Mouse (Mus musculus): ENCODE results near the gene Tbc1d9. TPM values are rescaled to one million over a fixed set of nuclear protein-coding genes. Genes with fewer than 3 reads are reported as not detected.

Gene Tbc1d9
- 0.85 and 1.1 TPM in 2 replicates for polyA plus RNA-seq (2014; fragmentation: Nextera tagmentation; extraction: Ambion mirVana)

DNA sequence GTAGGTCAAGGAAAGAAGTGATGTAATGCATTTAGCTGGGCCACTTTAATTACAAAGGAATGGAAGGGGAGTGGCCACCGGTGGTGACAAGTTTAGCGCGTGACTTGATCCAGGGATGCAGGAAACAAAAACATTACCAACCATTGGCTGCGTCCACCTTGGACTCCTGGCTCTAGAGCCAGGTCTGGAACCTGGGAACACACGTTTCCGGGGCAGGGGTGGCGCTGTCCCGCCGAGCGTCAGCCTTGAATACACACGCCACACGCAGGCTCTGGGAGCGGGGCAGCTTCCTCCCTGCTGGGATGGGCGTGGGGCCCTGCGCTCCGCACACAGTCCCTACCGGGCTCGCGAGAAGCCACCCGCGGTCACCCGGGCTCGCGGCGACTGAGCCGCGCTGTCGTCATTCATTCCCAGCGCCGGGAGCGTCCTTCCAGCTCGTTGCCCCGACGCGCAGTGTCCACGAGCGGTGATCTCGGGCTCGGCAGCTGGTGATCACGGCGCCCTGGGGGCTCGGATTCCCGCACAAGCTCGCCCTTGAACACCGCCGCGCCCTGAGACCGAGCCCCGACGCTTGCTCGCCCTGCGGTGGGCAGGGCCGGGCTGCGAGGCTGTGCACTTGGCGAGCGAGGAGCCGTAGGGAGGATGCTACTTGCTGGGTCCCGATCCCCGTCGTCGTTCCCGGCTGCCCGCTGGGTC is at the start of gene Tbc1d9:
Gene Tbc1d9, plus strand, starts transcription at position 118 of the 696 bp plus-strand sequence.
- H3K27ac ChIP-seq (replicated peaks in 1 of 2; ENCODE audit: control insufficient read depth in 1 of 2, insufficient read depth in 1 of 2, low read depth in 2 of 2, low read length in 2 of 2), result peak within 1 kb of the TSS; percentile 10 to 62; a peak in 3 of 4 replicates
- H3K9ac ChIP-seq (ENCODE audit: low read length), result peak within 1 kb of the TSS; percentile 85
- ATAC-seq (ENCODE audit: insufficient number of reproducible peaks, insufficient read depth, low FRiP score, low read depth), result peak; percentile 86
- no peaks in the 10 kb centered on the region for H3K36me3 ChIP-seq (ENCODE audit: control insufficient read depth, insufficient read depth, low read length)
- peak within 1 kb of the TSS; percentile 98 for H3K4me2 ChIP-seq (ENCODE audit: low read length)
- under 1% methylated on average over 60 of the region's 63 CpGs for WGBS
- peaks cover 27% of the 10 kb centered on the region for H3K27me3 ChIP-seq (ENCODE audit: control insufficient read depth, insufficient read depth, low read length)
- H3K9me3 ChIP-seq (ENCODE audit: control insufficient read depth, low read length), result no peaks in the 10 kb centered on the region
- peaks cover 0 to 4% of the 10 kb centered on the region in 2 experiments; a peak in 2 of 4 replicates for H3K4me1 ChIP-seq (ENCODE audit: control insufficient read depth in 2 of 2, insufficient read depth in 2 of 2, low read length in 2 of 2)
- peak within 1 kb of the TSS; percentile 61 to 71 for H3K4me3 ChIP-seq (ENCODE audit: control insufficient read depth in 1 of 2, insufficient read depth in 1 of 2, low read depth in 1 of 2, low read length in 2 of 2)

GRCm38 (mm10) chr8:83135086-83135485 is 30.1 kb upstream of the Tbc1d9 start:
- H3K4me2 ChIP-seq (ENCODE audit: low read length), result no peak overlapping the region
- no peak; the same call in 1 of the 2 replicates for ATAC-seq (ENCODE audit: insufficient number of reproducible peaks, insufficient read depth, low FRiP score, low read depth)
- H3K4me3 ChIP-seq (ENCODE audit: control insufficient read depth in 1 of 2, insufficient read depth in 1 of 2, low read depth in 1 of 2, low read length in 2 of 2), result no peak overlapping the region
- H3K27me3 ChIP-seq (ENCODE audit: control insufficient read depth, insufficient read depth, low read length), result no peaks in the 10 kb centered on the region
- no peak overlapping the region for H3K9ac ChIP-seq (ENCODE audit: low read length)
- no peaks in the 10 kb centered on the region for H3K9me3 ChIP-seq (ENCODE audit: control insufficient read depth, low read length)
- 42% methylated on average over 2 of the region's 2 CpGs for WGBS
- H3K4me1 ChIP-seq (ENCODE audit: control insufficient read depth in 2 of 2, insufficient read depth in 2 of 2, low read length in 2 of 2), result peaks cover 5 to 21% of the 10 kb centered on the region in 2 experiments
- H3K27ac ChIP-seq (replicated peaks in 1 of 2; ENCODE audit: control insufficient read depth in 1 of 2, insufficient read depth in 1 of 2, low read depth in 2 of 2, low read length in 2 of 2), result peak overlapping the region; percentile 28 to 41; a peak in 1 of 4 replicates
- no peaks in the 10 kb centered on the region for H3K36me3 ChIP-seq (ENCODE audit: control insufficient read depth, insufficient read depth, low read length)

- 65% methylated on average over 1 of the region's 1 CpGs for WGBS
- Histone ChIP-seq H3K27ac (replicated peaks in 1 of 2; ENCODE audit: control insufficient read depth in 1 of 2, insufficient read depth in 1 of 2, low read depth in 2 of 2, low read length in 2 of 2) (no peak overlapping the region), H3K9me3 (ENCODE audit: control insufficient read depth, low read length) (no peaks in the 10 kb centered on the region), H3K4me2 (ENCODE audit: low read length) (no peak overlapping the region), H3K27me3 (ENCODE audit: control insufficient read depth, insufficient read depth, low read length) (no peaks in the 10 kb centered on the region), H3K4me1 (ENCODE audit: control insufficient read depth in 2 of 2, insufficient read depth in 2 of 2, low read length in 2 of 2) (peaks cover 3 to 15% of the 10 kb centered on the region in 2 experiments; a peak in 3 of 4 replicates), H3K4me3 (ENCODE audit: control insufficient read depth in 1 of 2, insufficient read depth in 1 of 2, low read depth in 1 of 2, low read length in 2 of 2) (no peak overlapping the region), H3K9ac (ENCODE audit: low read length) (no peak overlapping the region), H3K36me3 (ENCODE audit: control insufficient read depth, insufficient read depth, low read length) (no peaks in the 10 kb centered on the region)
- no peak for ATAC-seq (ENCODE audit: insufficient number of reproducible peaks, insufficient read depth, low FRiP score, low read depth)
Observed at GRCm38 (mm10) chr8:83140068-83140467, 25.1 kb upstream of the Tbc1d9 start.

- H3K4me3 ChIP-seq (ENCODE audit: control insufficient read depth in 1 of 2, insufficient read depth in 1 of 2, low read depth in 1 of 2, low read length in 2 of 2), result no peak overlapping the region
- H3K9ac ChIP-seq (ENCODE audit: low read length), result no peak overlapping the region
- peak overlapping the region in 1 of 2 experiments; percentile 28; a peak in 1 of 4 replicates for H3K27ac ChIP-seq (replicated peaks in 1 of 2; ENCODE audit: control insufficient read depth in 1 of 2, insufficient read depth in 1 of 2, low read depth in 2 of 2, low read length in 2 of 2)
- no peaks in the 10 kb centered on the region for H3K27me3 ChIP-seq (ENCODE audit: control insufficient read depth, insufficient read depth, low read length)
- H3K36me3 ChIP-seq (ENCODE audit: control insufficient read depth, insufficient read depth, low read length), result no peaks in the 10 kb centered on the region
- no peaks in the 10 kb centered on the region for H3K9me3 ChIP-seq (ENCODE audit: control insufficient read depth, low read length)
- peaks cover 0 to 9% of the 10 kb centered on the region in 2 experiments; a peak in 3 of 4 replicates for H3K4me1 ChIP-seq (ENCODE audit: control insufficient read depth in 2 of 2, insufficient read depth in 2 of 2, low read length in 2 of 2)
- WGBS, result 54% methylated on average over 3 of the region's 3 CpGs
- no peak overlapping the region for H3K4me2 ChIP-seq (ENCODE audit: low read length)
- no peak for ATAC-seq (ENCODE audit: insufficient number of reproducible peaks, insufficient read depth, low FRiP score, low read depth)
Observed at GRCm38 (mm10) chr8:83140701-83141111, 24.4 kb upstream of the Tbc1d9 start.

- no peak for ATAC-seq (ENCODE audit: insufficient number of reproducible peaks, insufficient read depth, low FRiP score, low read depth)
- Histone ChIP-seq H3K27me3 (ENCODE audit: control insufficient read depth, insufficient read depth, low read length) (no peaks in the 10 kb centered on the region), H3K4me2 (ENCODE audit: low read length) (no peak overlapping the region), H3K9ac (ENCODE audit: low read length) (no peak overlapping the region), H3K4me3 (ENCODE audit: control insufficient read depth in 1 of 2, insufficient read depth in 1 of 2, low read depth in 1 of 2, low read length in 2 of 2) (no peak overlapping the region), H3K27ac (replicated peaks in 1 of 2; ENCODE audit: control insufficient read depth in 1 of 2, insufficient read depth in 1 of 2, low read depth in 2 of 2, low read length in 2 of 2) (no peak overlapping the region), H3K36me3 (ENCODE audit: control insufficient read depth, insufficient read depth, low read length) (no peaks in the 10 kb centered on the region), H3K4me1 (ENCODE audit: control insufficient read depth in 2 of 2, insufficient read depth in 2 of 2, low read length in 2 of 2) (peaks cover 0 to 3% of the 10 kb centered on the region in 2 experiments; a peak in 1 of 4 replicates), H3K9me3 (ENCODE audit: control insufficient read depth, low read length) (no peaks in the 10 kb centered on the region)
- 73% methylated on average over 5 of the region's 5 CpGs for WGBS
Observed at GRCm38 (mm10) chr8:83141358-83141757, 23.8 kb upstream of the Tbc1d9 start.

GRCm38 (mm10) chr8:83144601-83145000 is 20.6 kb upstream of the Tbc1d9 start:
- no peaks in the 10 kb centered on the region for H3K9me3 ChIP-seq (ENCODE audit: control insufficient read depth, low read length)
- peaks cover 0 to 3% of the 10 kb centered on the region in 2 experiments; a peak in 1 of 4 replicates for H3K4me1 ChIP-seq (ENCODE audit: control insufficient read depth in 2 of 2, insufficient read depth in 2 of 2, low read length in 2 of 2)
- no peak overlapping the region for H3K4me3 ChIP-seq (ENCODE audit: control insufficient read depth in 1 of 2, insufficient read depth in 1 of 2, low read depth in 1 of 2, low read length in 2 of 2)
- ATAC-seq (ENCODE audit: insufficient number of reproducible peaks, insufficient read depth, low FRiP score, low read depth), result no peak
- H3K27ac ChIP-seq (replicated peaks in 1 of 2; ENCODE audit: control insufficient read depth in 1 of 2, insufficient read depth in 1 of 2, low read depth in 2 of 2, low read length in 2 of 2), result no peak overlapping the region
- H3K9ac ChIP-seq (ENCODE audit: low read length), result no peak overlapping the region
- 74% methylated on average over 4 of the region's 4 CpGs for WGBS
- H3K36me3 ChIP-seq (ENCODE audit: control insufficient read depth, insufficient read depth, low read length), result no peaks in the 10 kb centered on the region
- no peaks in the 10 kb centered on the region for H3K27me3 ChIP-seq (ENCODE audit: control insufficient read depth, insufficient read depth, low read length)
- H3K4me2 ChIP-seq (ENCODE audit: low read length), result no peak overlapping the region

GRCm38 (mm10) chr8:83145421-83145820 is 19.7 kb upstream of the Tbc1d9 start:
- Histone ChIP-seq H3K4me3 (ENCODE audit: control insufficient read depth in 1 of 2, insufficient read depth in 1 of 2, low read depth in 1 of 2, low read length in 2 of 2) (no peak overlapping the region), H3K27me3 (ENCODE audit: control insufficient read depth, insufficient read depth, low read length) (no peaks in the 10 kb centered on the region), H3K36me3 (ENCODE audit: control insufficient read depth, insufficient read depth, low read length) (no peaks in the 10 kb centered on the region), H3K4me1 (ENCODE audit: control insufficient read depth in 2 of 2, insufficient read depth in 2 of 2, low read length in 2 of 2) (no peaks in the 10 kb centered on the region), H3K4me2 (ENCODE audit: low read length) (no peak overlapping the region), H3K27ac (replicated peaks in 1 of 2; ENCODE audit: control insufficient read depth in 1 of 2, insufficient read depth in 1 of 2, low read depth in 2 of 2, low read length in 2 of 2) (no peak overlapping the region), H3K9ac (ENCODE audit: low read length) (no peak overlapping the region), H3K9me3 (ENCODE audit: control insufficient read depth, low read length) (no peaks in the 10 kb centered on the region)
- no peak for ATAC-seq (ENCODE audit: insufficient number of reproducible peaks, insufficient read depth, low FRiP score, low read depth)
- WGBS, result 70% methylated on average over 3 of the region's 3 CpGs
